Comparison of ENCODE assay signal across 9 mouse cellular contexts in genomic region chr2:174018002-174018401, GRCm38 (mm10). TPM values are rescaled to one million over a fixed set of nuclear protein-coding genes. Genes with fewer than 3 reads are reported as not detected.
A peak's percentile ranks its signal among the peaks of the same experiment; 100 is the strongest.
DNase-seq lines count a peak whose midpoint lies in the region; ATAC-seq and TF ChIP-seq lines count a peak whose summit lies in the region.
"Had no signal": no experiment of that assay in that cellular context is flagged by ENCODE, and none has a peak within 500 bp of the region (broad histone marks: within the 10 kb centered on the region; RNA-seq: fewer than 3 reads in every experiment).

No protein-coding gene starts in this region.

- no peaks in the 10 kb centered on the region for H3K9me3 ChIP-seq in midbrain, embryonic 10.5 days (replicated peaks)
- no peaks in the 10 kb centered on the region for H3K9me3 ChIP-seq in midbrain, embryonic 16.5 days (replicated peaks; ENCODE audit: control insufficient read depth, low read length, poor library complexity, severe bottlenecking)
- H3K9me3 ChIP-seq in heart, embryonic 13.5 days: no peaks in the 10 kb centered on the region
- H3K9me3 ChIP-seq in liver, embryonic 16.5 days (replicated peaks; ENCODE audit: control insufficient read depth, low read length): no peaks in the 10 kb centered on the region
- H3K9me3 ChIP-seq in stomach, postnatal 0 days (ENCODE audit: control insufficient read depth, low read length): no peaks in the 10 kb centered on the region
- H3K9me3 ChIP-seq: embryonic facial prominence, embryonic 13.5 days had no signal

- no peak for TF ChIP-seq CTCF in stomach, postnatal 0 days (IDR thresholded peaks at IDR 0.05; ENCODE audit: low read depth)

- H3K9ac ChIP-seq in midbrain, embryonic 16.5 days (ENCODE audit: low read depth, low read length): no peak overlapping the region
- no peak overlapping the region for H3K9ac ChIP-seq in heart, embryonic 13.5 days
- no peak overlapping the region for H3K9ac ChIP-seq in liver, embryonic 16.5 days (ENCODE audit: low read depth, low read length)
- H3K9ac ChIP-seq in stomach, postnatal 0 days (ENCODE audit: low read length): no peak overlapping the region
- H3K9ac ChIP-seq: embryonic facial prominence, embryonic 13.5 days had no signal

- no peak for TF ChIP-seq EP300 in stomach, postnatal 0 days (optimal IDR thresholded peaks at IDR 0.05)

- DNase-seq in midbrain, embryonic 10.5 days (ENCODE audit: low spot score): peak; percentile 11
- DNase-seq in stomach, postnatal 0 days (ENCODE audit: low spot score): peak; percentile 17
- no peak for DNase-seq in ovary, postnatal 14 days (ENCODE audit: low spot score)
- DNase-seq in cerebellum, adult 9-11 months: no peak
- no peak for DNase-seq in layer of hippocampus, postnatal 10 days (ENCODE audit: low spot score in 2 of 2)

- WGBS in midbrain, embryonic 10.5 days: 70% methylated on average over 7 of the region's 7 CpGs
- WGBS in midbrain, embryonic 16.5 days: 72% methylated on average over 7 of the region's 7 CpGs
- WGBS in heart, embryonic 13.5 days: 51% methylated on average over 7 of the region's 7 CpGs
- 19% methylated on average over 7 of the region's 7 CpGs for WGBS in liver, embryonic 16.5 days (ENCODE audit: insufficient replicate concordance)
- WGBS in stomach, postnatal 0 days: 54% methylated on average over 7 of the region's 7 CpGs

- H3K27me3 ChIP-seq in midbrain, embryonic 10.5 days (ENCODE audit: low read depth, poor library complexity, severe bottlenecking): no peaks in the 10 kb centered on the region
- no peaks in the 10 kb centered on the region for H3K27me3 ChIP-seq in midbrain, embryonic 16.5 days (ENCODE audit: control insufficient read depth, insufficient read depth, low read depth, low read length)
- H3K27me3 ChIP-seq in heart, embryonic 13.5 days (replicated peaks): no peaks in the 10 kb centered on the region
- H3K27me3 ChIP-seq in liver, embryonic 16.5 days (ENCODE audit: control insufficient read depth, insufficient read depth, low read depth, low read length): no peaks in the 10 kb centered on the region
- H3K27me3 ChIP-seq in stomach, postnatal 0 days (ENCODE audit: control insufficient read depth, insufficient read depth, low read length): no peaks in the 10 kb centered on the region
- H3K27me3 ChIP-seq: embryonic facial prominence, embryonic 13.5 days had no signal

- no peaks in the 10 kb centered on the region for H3K36me3 ChIP-seq in midbrain, embryonic 10.5 days
- H3K36me3 ChIP-seq in midbrain, embryonic 16.5 days (ENCODE audit: control insufficient read depth, insufficient read depth, low read length): no peaks in the 10 kb centered on the region
- no peaks in the 10 kb centered on the region for H3K36me3 ChIP-seq in heart, embryonic 13.5 days
- H3K36me3 ChIP-seq in liver, embryonic 16.5 days (ENCODE audit: control insufficient read depth, insufficient read depth): no peaks in the 10 kb centered on the region
- no peaks in the 10 kb centered on the region for H3K36me3 ChIP-seq in stomach, postnatal 0 days (ENCODE audit: control insufficient read depth, insufficient read depth, low read length)
- H3K36me3 ChIP-seq: embryonic facial prominence, embryonic 13.5 days had no signal

- H3K4me1 ChIP-seq in midbrain, embryonic 10.5 days: peaks cover 8% of the 10 kb centered on the region
- H3K4me1 ChIP-seq in midbrain, embryonic 16.5 days (ENCODE audit: control insufficient read depth, insufficient read depth, low read length): peaks cover 3% of the 10 kb centered on the region; the same call in 1 of the 2 replicates
- peaks cover 10% of the 10 kb centered on the region for H3K4me1 ChIP-seq in heart, embryonic 13.5 days
- H3K4me1 ChIP-seq in liver, embryonic 16.5 days (ENCODE audit: control insufficient read depth, low read depth, low read length): no peaks in the 10 kb centered on the region; the same call in 1 of the 2 replicates
- H3K4me1 ChIP-seq in stomach, postnatal 0 days (replicated peaks; ENCODE audit: control insufficient read depth, insufficient read depth): peaks cover 4% of the 10 kb centered on the region; the same call in 1 of the 2 replicates

- no peak overlapping the region for H3K27ac ChIP-seq in midbrain, embryonic 10.5 days (replicated peaks)
- H3K27ac ChIP-seq in midbrain, embryonic 16.5 days (ENCODE audit: low read length): no peak overlapping the region
- H3K27ac ChIP-seq in heart, embryonic 13.5 days (replicated peaks): no peak overlapping the region
- H3K27ac ChIP-seq in liver, embryonic 16.5 days (ENCODE audit: low read length): no peak overlapping the region
- H3K27ac ChIP-seq in stomach, postnatal 0 days (replicated peaks): no peak overlapping the region
- H3K27ac ChIP-seq: embryonic facial prominence, embryonic 13.5 days had no signal

- no peak overlapping the region for H3K4me3 ChIP-seq in midbrain, embryonic 10.5 days
- no peak overlapping the region for H3K4me3 ChIP-seq in midbrain, embryonic 16.5 days (ENCODE audit: low read depth, low read length)
- H3K4me3 ChIP-seq in heart, embryonic 13.5 days: no peak overlapping the region
- H3K4me3 ChIP-seq in liver, embryonic 16.5 days (ENCODE audit: low read depth, low read length): no peak overlapping the region
- no peak overlapping the region for H3K4me3 ChIP-seq in stomach, postnatal 0 days (ENCODE audit: low read depth, low read length)
- H3K4me3 ChIP-seq: embryonic facial prominence, embryonic 13.5 days had no signal

- H3K4me2 ChIP-seq in midbrain, embryonic 16.5 days (ENCODE audit: low read length): no peak overlapping the region
- no peak overlapping the region for H3K4me2 ChIP-seq in heart, embryonic 13.5 days
- H3K4me2 ChIP-seq in liver, embryonic 16.5 days (ENCODE audit: low read depth, low read length): no peak overlapping the region
- H3K4me2 ChIP-seq in stomach, postnatal 0 days (replicated peaks; ENCODE audit: low read depth): no peak overlapping the region
- H3K4me2 ChIP-seq: embryonic facial prominence, embryonic 13.5 days had no signal

- ATAC-seq in midbrain, embryonic 16.5 days: no peak; the same call in 1 of the 2 replicates
- 0 out of 2 replicates have a peak, but pooled peaks have one; percentile 6 for ATAC-seq in heart, embryonic 13.5 days (ENCODE audit: extremely low read depth, insufficient number of reproducible peaks, low FRiP score, low TSS enrichment)
- peak; percentile 33; the same call in 1 of the 2 replicates for ATAC-seq in liver, embryonic 16.5 days (ENCODE audit: low read depth)
- peak; percentile 72 for ATAC-seq in stomach, postnatal 0 days (ENCODE audit: low FRiP score, low TSS enrichment)

RNA-seq across cellular contexts. Expression of gene Stx16, which starts 58.1 kb away (rescaled TPM):
- polyA plus RNA-seq in midbrain, embryonic 10.5 days (2016; fragmentation: Nextera tagmentation; extraction: Ambion mirVana): 7.8 and 12.2 TPM in 2 replicates
- 17.1 and 17.2 TPM in 2 replicates for polyA plus RNA-seq in midbrain, embryonic 16.5 days (2015; fragmentation: Nextera tagmentation; extraction: Ambion mirVana)
- polyA plus RNA-seq in heart, embryonic 13.5 days (2015; fragmentation: Nextera tagmentation; extraction: Ambion mirVana): 8.6 and 9.3 TPM in 2 replicates
- 2.6 and 3.6 TPM in 2 replicates for polyA plus RNA-seq in liver, embryonic 16.5 days (2015; fragmentation: Nextera tagmentation; extraction: Ambion mirVana)
- polyA plus RNA-seq in stomach, postnatal 0 days (2015; fragmentation: Nextera tagmentation; extraction: Ambion mirVana): 3.6 and 4.1 TPM in 2 replicates
- total RNA-seq in layer of hippocampus, postnatal 10 days (2021): 10 to 100 TPM; 40.2 to 42.7 TPM

Comparison
In these comparisons a context has a peak if more than half of its experiments do, and no peak if none do; other contexts are left out.
1. DNase-seq: peak in midbrain, embryonic 10.5 days (single experiment) and stomach, postnatal 0 days (single experiment); none in ovary, postnatal 14 days (single experiment), cerebellum, adult 9-11 months (single experiment) and layer of hippocampus, postnatal 10 days (0 of 2).